Mouse (Mus musculus) myocyte (in vitro differentiated cells): ENCODE measurements around the gene Med13. TPM values are rescaled to one million over a fixed set of nuclear protein-coding genes. Genes with fewer than 3 reads are reported as not detected.

Experiments
- H3K27me3 ChIP-seq: one replicate; pipeline ENCODE4 v1.6.1; 2011; ENCODE audit not compliant: control insufficient read depth, insufficient read depth, insufficient read length
- H3K36me3 ChIP-seq: one replicate; pipeline ENCODE4 v1.6.1; 2011; ENCODE audit not compliant: control insufficient read depth, insufficient read depth
- H3K4me2 ChIP-seq: one replicate; pipeline ENCODE4 v1.6.1; 2011; ENCODE audit warnings: low read depth, control low read depth
- H3K4me3 ChIP-seq: one replicate; pipeline ENCODE4 v1.5.1; 2011; ENCODE audit warnings: mild to moderate bottlenecking, control low read depth, moderate library complexity
- H3K79me2 ChIP-seq: one replicate; pipeline ENCODE4 v1.6.1; 2011; ENCODE audit not compliant: control insufficient read depth, insufficient read depth
- H3ac ChIP-seq: one replicate; pipeline ENCODE4 v1.6.1; 2011; ENCODE audit not compliant: control insufficient read depth, insufficient read length
- CEBPB ChIP-seq: IDR thresholded peaks from 2 replicates; pipeline ENCODE4 v1.6.1; 2011; ENCODE audit warnings: mild to moderate bottlenecking, moderate library complexity; ENCODE audit not compliant: poor library complexity, insufficient read depth, severe bottlenecking
- E2F4 ChIP-seq: IDR thresholded peaks from one replicate; pipeline ENCODE4 v1.6.1; 2011; ENCODE audit warnings: mild to moderate bottlenecking, control low read depth, moderate library complexity; ENCODE audit not compliant: insufficient read depth
- MAX ChIP-seq: IDR thresholded peaks from one replicate; pipeline ENCODE4 v1.6.1; 2011; ENCODE audit warnings: low read depth, mild to moderate bottlenecking, control low read depth
- MYOD1 ChIP-seq, 3 experiments: IDR thresholded peaks; one replicate each; pipeline ENCODE4 v1.6.1; 2011; ENCODE audit warnings: control low read depth in 2 of 3, low read depth in 2 of 3, mild to moderate bottlenecking in 2 of 3, moderate library complexity in 1 of 3; ENCODE audit not compliant: insufficient read length in 2 of 3, control insufficient read depth in 1 of 3
- MYOG ChIP-seq, 3 experiments: IDR thresholded peaks; one replicate each; pipeline ENCODE4 v1.6.1; 2011; ENCODE audit warnings: control low read depth in 2 of 3, low read depth in 2 of 3, mild to moderate bottlenecking in 2 of 3; ENCODE audit not compliant: insufficient read length in 2 of 3, control insufficient read depth in 1 of 3, insufficient read depth in 1 of 3
- POLR2A ChIP-seq: IDR thresholded peaks from one replicate; pipeline ENCODE4 v1.6.1; 2011; ENCODE audit warnings: low read depth, mild to moderate bottlenecking, control low read depth, moderate library complexity; ENCODE audit not compliant: insufficient read length
- POLR2AphosphoS2 ChIP-seq: IDR thresholded peaks from one replicate; pipeline ENCODE4 v1.6.1; 2011; ENCODE audit warnings: low read depth, control low read depth; ENCODE audit not compliant: insufficient read length
- REST ChIP-seq: IDR thresholded peaks from one replicate; pipeline ENCODE4 v1.6.1; 2011; ENCODE audit warnings: mild to moderate bottlenecking, control low read depth, moderate library complexity; ENCODE audit not compliant: insufficient read depth, insufficient read length
- SRF ChIP-seq: IDR thresholded peaks from one replicate; pipeline ENCODE4 v1.6.1; 2011; ENCODE audit warnings: low read depth; ENCODE audit not compliant: control insufficient read depth, insufficient read length
- TCF12 ChIP-seq: IDR thresholded peaks from one replicate; pipeline ENCODE4 v1.6.1; 2011; ENCODE audit warnings: mild to moderate bottlenecking, control low read depth; ENCODE audit not compliant: poor library complexity, insufficient read depth, severe bottlenecking
- TCF3 ChIP-seq: IDR thresholded peaks from one replicate; pipeline ENCODE4 v1.6.1; 2011; ENCODE audit warnings: low read depth, control low read depth; ENCODE audit not compliant: insufficient read length
- USF1 ChIP-seq: IDR thresholded peaks from one replicate; pipeline ENCODE4 v1.6.1; 2011; ENCODE audit warnings: low read depth, mild to moderate bottlenecking, control low read depth, moderate library complexity
- polyA plus RNA-seq: library from polyadenylated mRNA; unstranded; fragments of >200 nt; fragmentation: generic; extraction: Trizol; gene quantifications from one replicate; pipeline ENCODE4 v1.2.1, GENCODE M21; 2012; ENCODE audit warnings: missing spikeins

Gene Med13
- polyA plus RNA-seq, 1 experiment = 6.2 TPM

- no peak overlapping the region for H3K4me2 ChIP-seq
- no peak for TF ChIP-seq REST
- TF ChIP-seq MYOD1 (IDR thresholded peaks at IDR 0.05; ENCODE audit: control insufficient read depth in 1 of 3, insufficient read length in 2 of 3, low read depth in 2 of 3) = no peak
- no peak for TF ChIP-seq MAX
- TF ChIP-seq MYOG (IDR thresholded peaks at IDR 0.05; ENCODE audit: control insufficient read depth in 1 of 3, insufficient read depth in 1 of 3, insufficient read length in 2 of 3, low read depth in 2 of 3) = no peak
- TF ChIP-seq USF1 = no peak
- TF ChIP-seq E2F4 = no peak
- no peak for TF ChIP-seq SRF
- TF ChIP-seq TCF3 = no peak
- no peaks in the 10 kb centered on the region for H3K27me3 ChIP-seq
- no peaks in the 10 kb centered on the region for H3K79me2 ChIP-seq
- no peak overlapping the region for H3K4me3 ChIP-seq
- H3K36me3 ChIP-seq = no peaks in the 10 kb centered on the region
- H3ac ChIP-seq = no peak overlapping the region
These were observed 25.2 kb upstream of the Med13 start for GRCm38 (mm10) chr11:86382520-86383157.

GRCm38 (mm10) chr11:86381478-86382091, 24.2 kb upstream of the Med13 start:
- H3K4me2 ChIP-seq = peak overlapping the region; percentile 78
- no peak overlapping the region for H3ac ChIP-seq
- H3K27me3 ChIP-seq = no peaks in the 10 kb centered on the region
- peak; percentile 77 for TF ChIP-seq CEBPB
- TF ChIP-seq TCF3 = no peak
- no peaks in the 10 kb centered on the region for H3K79me2 ChIP-seq
- no peak overlapping the region for H3K4me3 ChIP-seq
- H3K36me3 ChIP-seq = no peaks in the 10 kb centered on the region

GRCm38 (mm10) chr11:86380521-86381238, 23.3 kb upstream of the Med13 start:
- Histone ChIP-seq H3K79me2 (no peaks in the 10 kb centered on the region), H3K36me3 (no peaks in the 10 kb centered on the region), H3K4me2 (peak overlapping the region; percentile 78), H3ac (no peak overlapping the region), H3K4me3 (no peak overlapping the region), H3K27me3 (no peaks in the 10 kb centered on the region)
- TF ChIP-seq MAX = peak; percentile 90
- TF ChIP-seq POLR2A = no peak
- TF ChIP-seq POLR2AphosphoS2 = no peak
- TF ChIP-seq REST = no peak
- TF ChIP-seq TCF3 = no peak
- TF ChIP-seq CEBPB = 0 out of 2 replicates have a peak, but pooled peaks have one; percentile 16
- peak in 1 of 3 experiments; percentile 19 for TF ChIP-seq MYOD1 (IDR thresholded peaks at IDR 0.05; ENCODE audit: control insufficient read depth in 1 of 3, insufficient read length in 2 of 3, low read depth in 2 of 3)
- peak; percentile 18 for TF ChIP-seq SRF
- TF ChIP-seq E2F4 = no peak

- TF ChIP-seq CEBPB = no peak
- TF ChIP-seq E2F4 = no peak
- TF ChIP-seq TCF3 = no peak
- no peak for TF ChIP-seq REST
- H3K4me3 ChIP-seq = no peak overlapping the region
These were observed 21.6 kb upstream of the Med13 start for GRCm38 (mm10) chr11:86378981-86379380.

GRCm38 (mm10) chr11:86377841-86378240, 20.4 kb upstream of the Med13 start:
- no peak overlapping the region for H3ac ChIP-seq
- H3K4me2 ChIP-seq = no peak overlapping the region
- no peaks in the 10 kb centered on the region for H3K79me2 ChIP-seq
- no peaks in the 10 kb centered on the region for H3K27me3 ChIP-seq
- no peaks in the 10 kb centered on the region for H3K36me3 ChIP-seq
- TF ChIP-seq TCF12 (no peak), SRF (no peak), REST (no peak), MYOG (IDR thresholded peaks at IDR 0.05; ENCODE audit: control insufficient read depth in 1 of 3, insufficient read depth in 1 of 3, insufficient read length in 2 of 3, low read depth in 2 of 3) (no peak), USF1 (no peak), POLR2A (no peak), TCF3 (no peak), CEBPB (no peak)
- no peak overlapping the region for H3K4me3 ChIP-seq

More at GRCm38 (mm10) chr11:86378981-86379380, 21.6 kb upstream of the Med13 start:
- no peaks in the 10 kb centered on the region for H3K79me2 ChIP-seq
- no peaks in the 10 kb centered on the region for H3K36me3 ChIP-seq
- no peak overlapping the region for H3ac ChIP-seq
- no peaks in the 10 kb centered on the region for H3K27me3 ChIP-seq
- H3K4me2 ChIP-seq = no peak overlapping the region
